Mouse (Mus musculus): ENCODE data around the gene Tcf20.

Gene Tcf20

GRCm38 (mm10) chr15:82987732-82988112 is at the start of gene Tcf20:
Gene Tcf20 (minus strand): TSS chr15:82987872.
- in situ Hi-C loops (cut with MboI, MseI): loop anchor here in 1 of 2 experiments (10.0 kb wide), 1 partner anchor 1463 kb away; no protein-coding TSS in a partner anchor

DNA sequence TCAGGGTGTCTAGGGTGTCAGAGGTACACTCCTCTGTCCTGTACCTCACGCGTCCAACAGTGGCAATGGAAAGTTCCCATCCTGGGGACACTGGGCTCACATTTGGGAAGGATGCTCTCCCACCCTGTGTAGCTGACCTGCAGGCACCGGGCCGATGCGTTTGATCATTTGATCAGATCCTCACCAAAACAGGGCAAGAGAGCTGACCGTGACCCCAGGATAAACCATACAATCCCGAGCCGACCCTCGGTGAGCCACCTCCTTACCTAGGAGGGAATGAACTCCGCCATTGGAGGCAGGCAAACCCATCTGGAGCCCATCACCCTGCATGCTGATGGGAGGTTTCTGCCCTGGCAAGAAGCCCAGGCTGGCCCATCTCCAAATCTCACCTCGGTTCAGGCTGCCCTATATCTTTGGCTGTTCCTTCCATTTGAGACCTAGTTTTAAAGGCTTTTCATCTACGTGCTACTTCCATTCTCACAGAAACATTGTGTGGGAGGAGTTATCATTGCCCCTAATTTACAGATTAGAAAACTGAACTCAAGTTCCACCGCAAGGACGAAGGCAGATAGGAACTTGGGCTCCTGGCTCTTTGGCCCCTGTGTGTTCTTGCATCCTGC is 49.3 kb upstream of the Tcf20 start:
- in situ Hi-C loops (cut with MboI, MseI): loop anchor here in 1 of 2 experiments (5.0 kb wide), 1 partner anchor 55 kb away; no protein-coding TSS in a partner anchor

- in situ Hi-C loops (cut with MboI, MseI): loop anchor here in 1 of 2 experiments (5.0 kb wide), 1 partner anchor 54 kb away; no protein-coding TSS in a partner anchor
Measured at GRCm38 (mm10) chr15:83036089-83036488, 48.4 kb upstream of the Tcf20 start.

- in situ Hi-C loops (cut with MboI, MseI): no loop called here
Measured at GRCm38 (mm10) chr15:83034275-83034977, 46.8 kb upstream of the Tcf20 start.

GRCm38 (mm10) chr15:83032981-83033541 is 45.4 kb upstream of the Tcf20 start, which contains the start of gene Nfam1:
Gene Nfam1 (minus strand): TSS chr15:83033306.
- in situ Hi-C loops (cut with MboI, MseI): no loop called here

DNA sequence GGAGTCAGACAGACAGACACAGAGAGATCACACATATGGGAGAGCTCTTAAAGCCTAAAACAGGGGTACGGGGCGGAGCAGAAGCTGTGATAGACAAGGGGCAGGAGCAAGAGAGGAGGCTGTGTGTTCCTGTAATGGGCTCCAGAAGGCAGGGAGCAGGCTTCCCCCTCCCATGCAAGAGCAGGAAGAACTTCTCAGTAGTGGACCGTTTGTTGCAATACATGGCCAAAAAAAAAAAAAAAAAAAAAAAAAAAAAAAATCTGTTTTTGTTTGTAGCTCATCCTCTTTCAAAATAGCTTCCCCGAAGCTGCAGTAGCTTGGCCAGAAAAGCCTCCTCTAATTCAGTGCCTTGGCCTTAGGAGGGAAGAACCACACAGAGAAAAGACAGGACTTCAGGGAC is 43.2 kb upstream of the Tcf20 start:
- in situ Hi-C loops (cut with MboI, MseI): no loop called here

- in situ Hi-C loops (cut with MboI, MseI): loop anchor here in 1 of 2 experiments (5.0 kb wide), 1 partner anchor 523 kb away; no protein-coding TSS in a partner anchor
Measured at GRCm38 (mm10) chr15:83029725-83030718, 42.4 kb upstream of the Tcf20 start.

DNA sequence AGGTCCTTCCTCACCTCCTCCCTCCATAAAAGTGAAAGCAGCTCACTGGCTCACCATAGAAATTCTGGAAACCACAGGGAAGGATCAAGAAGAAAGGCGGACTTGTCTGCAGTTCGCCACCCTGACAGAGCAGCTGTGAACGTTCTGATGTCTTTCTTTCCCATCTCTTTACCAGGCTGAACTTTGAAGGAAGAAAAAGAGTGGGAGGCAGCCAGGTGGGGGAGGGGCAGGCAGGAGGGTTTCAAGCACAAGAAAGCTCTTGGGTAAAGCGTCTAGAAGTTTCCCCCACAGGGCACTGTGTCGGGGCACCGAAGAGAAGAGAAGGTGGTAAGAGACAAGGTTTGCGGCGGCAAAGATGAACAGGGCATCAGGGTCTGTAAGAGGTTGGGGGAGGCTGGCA is 38.5 kb upstream of the Tcf20 start:
- in situ Hi-C loops (cut with MboI, MseI): loop anchor here in 1 of 2 experiments (5.0 kb wide), 1 partner anchor 519 kb away; no protein-coding TSS in a partner anchor

DNA sequence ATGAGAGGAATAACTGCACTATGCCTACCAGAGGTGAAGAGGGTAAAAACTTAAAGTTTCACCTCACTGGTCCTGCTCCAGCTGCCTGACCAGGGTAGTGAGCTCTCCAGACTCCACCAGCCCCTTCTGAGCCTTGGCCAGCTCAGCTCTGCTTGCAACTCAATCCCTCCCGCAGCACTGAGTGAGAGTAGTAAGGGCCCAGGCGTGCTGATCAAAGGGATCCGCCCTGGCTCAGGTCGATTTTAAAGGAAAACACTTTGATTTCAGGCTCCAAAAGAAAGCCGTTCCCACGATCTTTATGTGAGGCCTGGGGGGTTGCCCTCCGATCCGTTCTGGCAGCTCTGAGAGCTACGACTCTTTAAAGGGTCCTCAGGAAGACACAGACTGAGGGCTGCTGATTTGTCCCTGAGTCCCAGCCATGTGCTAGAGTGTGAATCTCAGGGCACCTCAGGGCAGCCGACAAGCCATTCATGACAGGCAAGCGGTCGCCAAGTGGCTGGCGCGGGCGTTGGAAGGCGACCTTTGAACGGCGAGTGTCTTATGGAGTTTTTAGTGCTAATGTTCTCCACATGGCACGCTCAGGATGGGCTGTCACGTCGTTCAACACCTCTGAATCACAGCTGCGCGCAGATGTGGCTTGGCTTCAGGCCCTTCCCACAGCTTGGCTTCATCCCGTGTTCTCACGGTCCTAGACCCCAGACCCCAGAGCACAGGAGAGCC is 37.5 kb upstream of the Tcf20 start:
- in situ Hi-C loops (cut with MboI, MseI): loop anchor here in 1 of 2 experiments (5.0 kb wide), 1 partner anchor 518 kb away; no protein-coding TSS in a partner anchor

GRCm38 (mm10) chr15:83022947-83023346 is 35.3 kb upstream of the Tcf20 start:
- in situ Hi-C loops (cut with MboI, MseI): no loop called here

DNA sequence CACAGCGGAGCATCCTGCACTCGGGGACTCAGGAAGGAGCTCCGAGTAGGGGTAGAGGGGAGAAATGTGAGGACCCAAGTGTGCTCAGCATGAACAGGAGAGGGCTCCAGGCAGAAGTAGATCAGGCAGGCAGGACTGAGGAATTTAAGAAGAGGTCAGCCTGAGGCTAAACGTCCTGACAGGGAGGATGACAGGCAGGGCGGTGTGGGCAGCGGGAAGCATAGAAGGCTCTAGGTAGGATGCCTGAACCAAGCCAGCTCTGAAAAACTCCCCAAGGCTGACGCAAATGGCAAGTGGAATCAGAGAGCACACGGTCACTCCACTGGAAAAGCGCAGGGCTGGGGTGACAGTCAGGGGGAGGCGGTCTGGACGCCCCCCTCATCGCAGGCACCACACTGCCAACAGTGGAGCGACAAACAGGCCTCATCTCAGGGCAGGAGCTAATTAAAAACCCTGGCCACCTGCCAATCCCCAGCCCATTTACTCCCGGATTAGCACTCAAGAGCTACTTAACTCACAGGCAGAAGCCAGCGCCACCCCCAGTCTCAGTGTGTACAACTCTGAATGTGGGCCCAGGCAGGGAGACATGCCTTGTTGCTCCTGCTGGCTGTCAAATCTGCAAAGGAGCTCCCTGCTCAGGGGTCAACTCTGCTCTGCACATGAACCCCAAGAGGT is 23.5 kb upstream of the Tcf20 start:
- in situ Hi-C loops (cut with MboI, MseI): no loop called here

DNA sequence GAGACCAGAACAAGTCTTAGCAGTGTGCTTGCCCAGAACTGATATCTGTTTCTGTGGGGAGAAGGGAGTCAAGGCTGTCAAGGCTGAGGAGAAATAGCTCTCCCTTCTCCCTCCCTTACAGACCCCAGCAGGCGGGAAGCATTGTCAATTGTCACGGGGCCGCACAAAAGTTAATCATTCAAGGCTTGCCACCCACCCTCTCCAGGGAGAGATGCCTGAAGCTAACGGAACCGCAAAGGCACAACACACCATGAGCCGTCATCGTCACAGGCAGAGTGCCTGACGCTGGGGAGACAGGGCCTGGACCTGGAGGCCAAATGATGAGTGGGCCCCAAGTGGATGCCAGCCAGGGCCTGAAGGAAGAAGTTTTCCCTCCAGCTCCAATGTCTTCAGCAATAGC is 22.8 kb upstream of the Tcf20 start:
- in situ Hi-C loops (cut with MboI, MseI): no loop called here

DNA sequence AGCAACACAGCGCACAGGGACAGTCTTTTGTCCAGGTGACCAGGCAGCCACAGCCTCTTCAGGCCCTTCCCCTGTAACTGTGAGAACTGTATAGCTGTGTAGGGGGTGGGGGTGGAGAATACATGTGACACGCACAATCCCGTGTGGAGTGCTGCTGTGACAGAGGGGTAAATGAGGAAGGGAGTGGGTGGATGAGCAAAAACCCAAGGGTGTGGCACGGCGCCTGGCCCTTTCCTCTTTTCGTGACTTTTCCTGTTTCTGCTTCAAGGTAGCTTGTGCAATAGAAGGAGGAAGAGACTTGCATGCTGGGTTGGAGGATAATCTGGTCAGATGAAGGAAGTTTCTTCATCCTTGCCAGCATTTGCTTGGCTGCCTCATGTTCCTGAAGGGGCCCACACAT is 21.9 kb upstream of the Tcf20 start:
- in situ Hi-C loops (cut with MboI, MseI): no loop called here

- in situ Hi-C loops (cut with MboI, MseI): no loop called here
Measured at GRCm38 (mm10) chr15:83008761-83009423, 21.2 kb upstream of the Tcf20 start.

GRCm38 (mm10) chr15:83007346-83007920 is 19.8 kb upstream of the Tcf20 start:
- in situ Hi-C loops (cut with MboI, MseI): no loop called here

DNA sequence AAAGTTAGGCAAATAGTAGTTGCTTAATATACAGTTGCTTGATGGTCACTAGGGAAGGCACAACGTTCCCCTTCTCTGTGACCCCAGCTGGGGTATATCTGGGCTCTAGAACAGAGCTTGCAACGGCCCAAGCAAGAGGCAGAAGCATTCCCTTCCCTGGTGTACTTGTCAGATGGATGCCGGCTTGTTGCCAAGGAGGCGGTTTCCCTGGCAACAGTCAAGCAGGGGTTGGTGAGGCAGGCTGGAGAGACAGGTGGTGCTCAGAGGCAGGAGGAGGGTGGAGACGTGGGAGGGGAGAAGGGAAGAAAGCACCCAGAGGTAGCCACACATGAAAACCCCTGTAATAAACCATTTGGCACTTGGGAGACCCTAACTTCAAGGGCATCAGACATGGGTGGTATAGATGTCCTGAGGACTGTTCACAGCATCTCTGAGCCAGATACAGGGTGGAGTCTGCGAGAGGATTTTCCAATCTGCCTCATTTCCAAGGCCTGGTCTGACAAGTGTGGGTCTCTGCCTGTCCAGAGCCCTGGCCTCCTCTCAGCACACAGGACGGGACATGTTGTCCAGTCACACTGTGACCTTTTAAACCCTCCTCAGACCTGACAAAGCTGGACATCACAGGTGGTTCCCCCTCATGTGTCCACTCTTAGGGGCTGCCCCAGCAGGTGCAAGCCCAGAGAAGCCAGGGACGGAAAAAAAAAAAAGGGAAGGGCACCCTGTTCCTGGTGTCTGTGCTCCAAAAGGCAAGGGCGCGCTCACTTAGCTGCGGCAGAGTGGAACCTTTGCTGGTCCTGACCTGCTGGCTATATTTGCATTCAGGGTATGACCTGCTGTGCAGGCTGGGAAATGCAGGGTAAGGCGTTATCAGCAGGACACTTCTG is 15.2 kb upstream of the Tcf20 start:
- in situ Hi-C loops (cut with MboI, MseI): no loop called here

DNA sequence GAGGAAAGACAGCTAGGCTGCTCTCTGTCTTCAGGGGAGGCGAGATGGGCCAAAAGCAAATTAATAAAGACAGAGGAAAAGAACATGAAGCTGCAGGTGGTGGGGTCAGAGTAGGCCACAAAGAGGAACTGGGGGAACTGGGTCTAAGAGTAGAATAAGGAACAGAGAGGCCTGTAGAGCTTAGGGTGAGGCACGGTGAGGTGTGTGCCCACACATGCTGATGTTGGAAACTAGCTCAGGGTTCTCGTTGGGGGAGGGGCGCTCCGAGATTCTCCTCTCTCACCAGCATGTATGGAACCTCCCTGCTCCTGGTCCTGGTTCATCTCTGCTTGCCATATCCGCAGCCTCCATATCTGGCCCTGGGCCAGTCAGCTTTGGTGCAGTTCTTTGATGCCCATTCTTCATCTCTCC is 11.1 kb upstream of the Tcf20 start:
- in situ Hi-C loops (cut with MboI, MseI): no loop called here

GRCm38 (mm10) chr15:82996431-82996830 is 8.8 kb upstream of the Tcf20 start:
- in situ Hi-C loops (cut with MboI, MseI): no loop called here
